10 mouse cellular contexts compared by ENCODE assay signal in genomic region chr6:114917129-114917528, GRCm38 (mm10). TPM values are rescaled to one million over a fixed set of nuclear protein-coding genes. Genes with fewer than 3 reads are reported as not detected.
DNase-seq lines count a peak whose midpoint lies in the region; ATAC-seq and TF ChIP-seq lines count a peak whose summit lies in the region.
"Had no signal": no experiment of that assay in that cellular context is flagged by ENCODE, and none has a peak within 500 bp of the region (broad histone marks: within the 10 kb centered on the region; RNA-seq: fewer than 3 reads in every experiment).

No protein-coding gene starts in this region.

- peaks cover 17% of the 10 kb centered on the region for H3K36me3 ChIP-seq in forebrain, embryonic 10.5 days (replicated peaks)
- no peaks in the 10 kb centered on the region for H3K36me3 ChIP-seq in intestine, embryonic 16.5 days (ENCODE audit: control insufficient read depth, insufficient read depth, low read length)
- no peaks in the 10 kb centered on the region for H3K36me3 ChIP-seq in neural tube, embryonic 13.5 days

- H3K4me2 ChIP-seq in intestine, embryonic 16.5 days (ENCODE audit: low read depth, low read length), result peak overlapping the region; percentile 75
- peak overlapping the region; percentile 63 for H3K4me2 ChIP-seq in neural tube, embryonic 13.5 days

- H3K4me3 ChIP-seq in layer of hippocampus, adult 2 months, result peak overlapping the region; percentile 26
- H3K4me3 ChIP-seq in forebrain, embryonic 10.5 days, result peak overlapping the region; percentile 68
- peak overlapping the region; percentile 19; the same call in 1 of the 2 replicates for H3K4me3 ChIP-seq in intestine, embryonic 16.5 days (ENCODE audit: low read length)
- peak overlapping the region; percentile 15; the same call in 1 of the 2 replicates for H3K4me3 ChIP-seq in neural tube, embryonic 13.5 days

- DNase-seq in layer of hippocampus, adult 2 months (ENCODE audit: low spot score in 2 of 2), result no peak
- no peak for DNase-seq in layer of hippocampus, adult 8-10 months (ENCODE audit: low spot score in 2 of 2)
- no peak for DNase-seq in forebrain, embryonic 10.5 days (ENCODE audit: extremely low spot score, low spot score)
- no peak for DNase-seq in cerebellum, adult 11 months
- no peak for DNase-seq in kidney, postnatal 25 days
- DNase-seq: cerebellum, adult 2 months; layer of hippocampus, adult 9-11 months had no signal

- H3K4me1 ChIP-seq in forebrain, embryonic 10.5 days, result peaks cover 88% of the 10 kb centered on the region
- H3K4me1 ChIP-seq in intestine, embryonic 16.5 days (ENCODE audit: control insufficient read depth, insufficient read depth, low read length), result peaks cover 63% of the 10 kb centered on the region
- H3K4me1 ChIP-seq in neural tube, embryonic 13.5 days (replicated peaks), result peaks cover 94% of the 10 kb centered on the region

- peak overlapping the region; percentile 88 for H3K27ac ChIP-seq in layer of hippocampus, adult 2 months
- H3K27ac ChIP-seq in forebrain, embryonic 10.5 days, result peak overlapping the region; percentile 95
- H3K27ac ChIP-seq in intestine, embryonic 16.5 days (ENCODE audit: low read length), result peak overlapping the region; percentile 76
- H3K27ac ChIP-seq in neural tube, embryonic 13.5 days (replicated peaks), result 0 out of 2 replicates have a peak overlapping the region, but pooled peaks have one; percentile 38

- WGBS in forebrain, embryonic 10.5 days, result 60% methylated on average over 11 of the region's 11 CpGs
- WGBS in intestine, embryonic 16.5 days, result 36% methylated on average over 11 of the region's 11 CpGs
- WGBS in neural tube, embryonic 13.5 days, result 34% methylated on average over 11 of the region's 11 CpGs

- peak overlapping the region; percentile 48; the same call in 1 of the 2 replicates for H3K9ac ChIP-seq in intestine, embryonic 16.5 days (ENCODE audit: low read depth, low read length)
- 0 out of 2 replicates have a peak overlapping the region, but pooled peaks have one; percentile 23 for H3K9ac ChIP-seq in neural tube, embryonic 13.5 days

- H3K27me3 ChIP-seq in forebrain, embryonic 10.5 days (ENCODE audit: poor library complexity, severe bottlenecking), result no peaks in the 10 kb centered on the region
- no peaks in the 10 kb centered on the region for H3K27me3 ChIP-seq in intestine, embryonic 16.5 days (replicated peaks; ENCODE audit: control insufficient read depth, insufficient read depth, low read length)
- H3K27me3 ChIP-seq in neural tube, embryonic 13.5 days, result no peaks in the 10 kb centered on the region

- TF ChIP-seq CTCF in layer of hippocampus, adult 2 months (conservative IDR thresholded peaks at IDR 0.05), result no peak

- peak; percentile 10; the same call in 1 of the 2 replicates for ATAC-seq in intestine, embryonic 16.5 days
- no peak for ATAC-seq in neural tube, embryonic 13.5 days (ENCODE audit: low read depth)
- no peak for ATAC-seq in megakaryocyte-erythroid progenitor cell, adult 5-6 weeks (replicated peaks; ENCODE audit: low FRiP score, low TSS enrichment, poor library complexity, severe bottlenecking)

- no peaks in the 10 kb centered on the region for H3K9me3 ChIP-seq in forebrain, embryonic 10.5 days
- H3K9me3 ChIP-seq in intestine, embryonic 16.5 days (ENCODE audit: control insufficient read depth, low read length), result no peaks in the 10 kb centered on the region
- H3K9me3 ChIP-seq in neural tube, embryonic 13.5 days, result no peaks in the 10 kb centered on the region

RNA-seq across cellular contexts. Expression of gene Vgll4, which starts 52.7 kb away (rescaled TPM):
- total RNA-seq in layer of hippocampus, adult 2 months (2021), result 10 to 100 TPM; 44.2 to 44.8 TPM
- 10 to 100 TPM; 48.9 to 53.4 (median 49.5) TPM for total RNA-seq in layer of hippocampus, adult 8-10 months (2022)
- 79.0 and 81.7 TPM in 2 replicates for polyA plus RNA-seq in forebrain, embryonic 10.5 days (2016; fragmentation: Nextera tagmentation; extraction: Ambion mirVana)
- polyA plus RNA-seq in intestine, embryonic 16.5 days (2015; fragmentation: Nextera tagmentation; extraction: Ambion mirVana), result 66.1 and 75.7 TPM in 2 replicates
- polyA plus RNA-seq in neural tube, embryonic 13.5 days (2015; fragmentation: Nextera tagmentation; extraction: Ambion mirVana), result 60.6 and 65.2 TPM in 2 replicates
- total RNA-seq in megakaryocyte-erythroid progenitor cell, adult 5-6 weeks (2014; fragmentation: Nextera tagmentation), result 19.1 and 28.6 TPM in 2 replicates
- total RNA-seq in megakaryocyte-erythroid progenitor cell, adult 5-6 weeks (2017), result 22.2 and 25.9 TPM in 2 replicates

Comparison
In these comparisons a context has a peak if more than half of its experiments do, and no peak if none do; other contexts are left out.
1. H3K27ac ChIP-seq: peak in every context shown above with its lines; median percentile 95 in forebrain, embryonic 10.5 days; 88 in layer of hippocampus, adult 2 months; 76 in intestine, embryonic 16.5 days; 38 in neural tube, embryonic 13.5 days.
2. H3K4me3 ChIP-seq: peak in every context shown above with its lines; median percentile 68 in forebrain, embryonic 10.5 days; 26 in layer of hippocampus, adult 2 months; 19 in intestine, embryonic 16.5 days; 15 in neural tube, embryonic 13.5 days.